Mouse (Mus musculus) hindbrain, embryonic 12.5 days (tissue): ENCODE results near the gene Evi2. TPM values are rescaled to one million over a fixed set of nuclear protein-coding genes. Genes with fewer than 3 reads are reported as not detected.

ENCODE experiments used
- ATAC-seq: fragments of 200-750 bp; cut with Nextera tagmentation; 2 replicates; pipeline ENCODE4 v1.8.0; 2017; ENCODE audit warnings: moderate TSS enrichment; ENCODE audit not compliant: low FRiP score
- H3K27ac ChIP-seq: fragments of 300-500 bp; sonication (generic); 2 replicates; pipeline ENCODE4 v1.5.1; 2016; ENCODE audit warnings: mild to moderate bottlenecking
- H3K27me3 ChIP-seq: fragments of 300-500 bp; sonication (generic); 2 replicates; pipeline ENCODE4 v1.6.1; 2016; ENCODE audit warnings: mild to moderate bottlenecking
- H3K36me3 ChIP-seq: fragments of 300-500 bp; sonication (generic); 2 replicates; pipeline ENCODE4 v1.6.1; 2016; ENCODE audit warnings: mild to moderate bottlenecking
- H3K4me1 ChIP-seq: fragments of 300-500 bp; sonication (generic); 2 replicates; pipeline ENCODE4 v1.6.1; 2016
- H3K4me2 ChIP-seq: fragments of 300-500 bp; sonication (generic); replicated peaks from 2 replicates; pipeline ENCODE4 v1.6.1; 2016; ENCODE audit warnings: mild to moderate bottlenecking
- H3K4me3 ChIP-seq: fragments of 300-500 bp; sonication (generic); 2 replicates; pipeline ENCODE4 v1.5.1; 2016; ENCODE audit warnings: mild to moderate bottlenecking
- H3K9ac ChIP-seq: fragments of 300-500 bp; sonication (generic); 2 replicates; pipeline ENCODE4 v1.6.1; 2016; ENCODE audit warnings: mild to moderate bottlenecking, moderate library complexity
- H3K9me3 ChIP-seq: fragments of 300-500 bp; sonication (generic); replicated peaks from 2 replicates; pipeline ENCODE4 v1.6.1; 2016; ENCODE audit warnings: mild to moderate bottlenecking
- WGBS: fragments of 180-500 bp; shearing (Covaris S2); methylation state at CpG from one replicate; pipeline ENCODE4 v1.1.7; 2016; 5-methylcytosine and 5-hydroxymethylcytosine counted together
- polyA plus RNA-seq: library from polyadenylated mRNA; unstranded; fragments of >200 nt; fragmentation: Nextera tagmentation; extraction: Ambion mirVana; gene quantifications from 2 replicates; pipeline ENCODE4 v1.2.1, GENCODE M21; 2016

Evi2 gene
- polyA plus RNA-seq, 1 experiment from 2014 or later = 1.2 TPM

- Histone ChIP-seq H3K9ac (no peak overlapping the region), H3K4me3 (no peak overlapping the region), H3K4me1 (no peaks in the 10 kb centered on the region), H3K27ac (no peak overlapping the region), H3K9me3 (no peaks in the 10 kb centered on the region), H3K27me3 (no peaks in the 10 kb centered on the region), H3K4me2 (no peak overlapping the region), H3K36me3 (peaks cover 30% of the 10 kb centered on the region)
- no peak for ATAC-seq
- WGBS = 94% methylated on average over 7 of the region's 7 CpGs
Observed at GRCm38 (mm10) chr11:79483876-79484528, 46.4 kb downstream of the Evi2 start.

DNA sequence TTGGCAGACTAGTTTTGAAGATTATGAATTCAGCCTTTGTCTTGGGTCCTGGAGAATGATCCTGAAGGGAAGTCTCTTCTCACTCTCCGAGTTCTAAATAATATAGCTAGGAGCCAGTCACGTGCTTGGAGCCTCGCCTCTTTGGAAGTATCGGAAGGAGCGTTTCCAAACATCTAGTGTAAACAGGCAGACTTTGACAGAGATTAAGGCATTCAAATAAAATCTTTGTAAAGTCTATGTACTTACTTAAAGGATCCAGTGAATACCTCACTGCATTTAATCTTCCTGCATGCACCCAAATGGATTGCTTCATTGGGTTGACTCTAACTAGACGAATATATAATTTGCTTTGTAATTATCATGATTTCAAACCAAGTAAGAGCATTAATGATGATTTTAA, 47.0 kb downstream of the Evi2 start:
- H3K27ac ChIP-seq = no peak overlapping the region
- peaks cover 30% of the 10 kb centered on the region for H3K36me3 ChIP-seq
- no peaks in the 10 kb centered on the region for H3K9me3 ChIP-seq
- H3K4me2 ChIP-seq = no peak overlapping the region
- no peak overlapping the region for H3K4me3 ChIP-seq
- no peak for ATAC-seq
- no peaks in the 10 kb centered on the region for H3K27me3 ChIP-seq
- H3K4me1 ChIP-seq = no peaks in the 10 kb centered on the region
- 95% methylated on average over 6 of the region's 6 CpGs for WGBS
- H3K9ac ChIP-seq = no peak overlapping the region

- Histone ChIP-seq H3K9me3 (no peaks in the 10 kb centered on the region), H3K4me2 (no peak overlapping the region), H3K27ac (no peak overlapping the region), H3K4me3 (no peak overlapping the region), H3K36me3 (peaks cover 34% of the 10 kb centered on the region), H3K27me3 (no peaks in the 10 kb centered on the region), H3K9ac (no peak overlapping the region), H3K4me1 (no peaks in the 10 kb centered on the region)
- 82% methylated on average over 1 of the region's 1 CpGs for WGBS
- ATAC-seq = no peak
Observed at GRCm38 (mm10) chr11:79468097-79468496, 62.3 kb downstream of the Evi2 start.

Other genes starting within 250 kb of the Evi2 start
- not detected in 2 replicates for gene Gm9964, start 233.7 kb downstream of the Evi2 start, polyA plus RNA-seq
- gene Nf1, start 190.9 kb downstream of the Evi2 start, polyA plus RNA-seq = 8.9 and 9.5 TPM in 2 replicates
- 1.1 and 1.4 TPM in 2 replicates for gene Omg, start 26.5 kb downstream of the Evi2 start, polyA plus RNA-seq
- gene Evi2b, start 6.8 kb downstream of the Evi2 start, polyA plus RNA-seq = 0.18 and 0.63 TPM in 2 replicates
- 3.1 and 4.6 TPM in 2 replicates for gene Evi2a, start within 50 bp of the Evi2 start, polyA plus RNA-seq
- gene Rab11fip4, start 60.6 kb upstream of the Evi2 start, polyA plus RNA-seq = 28.3 and 28.5 TPM in 2 replicates